Mouse (Mus musculus) forebrain, embryonic 14.5 days (tissue): ENCODE data around the gene Tuba8. TPM values are rescaled to one million over a fixed set of nuclear protein-coding genes. Genes with fewer than 3 reads are reported as not detected.
A peak's percentile ranks its signal among the peaks of the same experiment; 100 is the strongest.

Experiments used
- ATAC-seq: fragments of 200-750 bp; cut with Nextera tagmentation; 2 replicates; pipeline ENCODE4 v1.8.0; 2017; ENCODE audit warnings: mild to moderate bottlenecking, moderate library complexity
- DNase-seq: peaks from one replicate; pipeline ENCODE4 v3.0.0-alpha.2; 2015; ENCODE audit warnings: low spot score
- H3K27ac ChIP-seq: fragments of 300-500 bp; sonication (generic); 2 replicates; pipeline ENCODE4 v1.5.1; 2014; ENCODE audit warnings: low read depth, mild to moderate bottlenecking, control low read depth, low read length, moderate library complexity
- H3K27me3 ChIP-seq: fragments of 300-500 bp; sonication (generic); replicated peaks from 2 replicates; pipeline ENCODE4 v1.6.1; 2014; ENCODE audit warnings: low read length, control low read depth, mixed read lengths; ENCODE audit not compliant: control insufficient read depth, insufficient read depth
- H3K36me3 ChIP-seq: fragments of 300-500 bp; sonication (generic); 2 replicates; pipeline ENCODE4 v1.6.1; 2014; ENCODE audit warnings: low read length, control low read depth; ENCODE audit not compliant: control insufficient read depth, insufficient read depth
- H3K4me1 ChIP-seq: fragments of 300-500 bp; sonication (generic); 2 replicates; pipeline ENCODE4 v1.6.1; 2014; ENCODE audit warnings: antibody characterized with exemption, low read length, control low read depth; ENCODE audit not compliant: control insufficient read depth, insufficient read depth
- H3K4me2 ChIP-seq: fragments of 300-500 bp; sonication (generic); 2 replicates; pipeline ENCODE4 v1.6.1; 2014; ENCODE audit warnings: mild to moderate bottlenecking, control low read depth, low read length
- H3K4me3 ChIP-seq: fragments of 300-500 bp; sonication (generic); 2 replicates; pipeline ENCODE4 v1.5.1; 2014; ENCODE audit warnings: low read depth, low read length, control low read depth
- H3K9ac ChIP-seq: fragments of 300-500 bp; sonication (generic); 2 replicates; pipeline ENCODE4 v1.6.1; 2014; ENCODE audit warnings: mild to moderate bottlenecking, low read length, control low read depth, moderate library complexity
- H3K9me3 ChIP-seq: fragments of 300-500 bp; sonication (generic); replicated peaks from 2 replicates; pipeline ENCODE4 v1.6.1; 2016; ENCODE audit warnings: low read length, control low read depth, mixed read lengths; ENCODE audit not compliant: control insufficient read depth
- WGBS: fragments of 180-500 bp; shearing (Covaris S2); extraction: QIAGEN DNeasy Blood & Tissue Kit; methylation state at CpG from one replicate; pipeline ENCODE4 v1.1.7; 2014; 5-methylcytosine and 5-hydroxymethylcytosine counted together
- polyA plus RNA-seq: library from polyadenylated mRNA; unstranded; fragments of >200 nt; fragmentation: Nextera tagmentation; extraction: Ambion mirVana; gene quantifications from 2 replicates; pipeline ENCODE4 v1.2.1, GENCODE M21; 2014

Gene Tuba8
- polyA plus RNA-seq, 1 experiment from 2014 or later, result 0.22 TPM

DNA sequence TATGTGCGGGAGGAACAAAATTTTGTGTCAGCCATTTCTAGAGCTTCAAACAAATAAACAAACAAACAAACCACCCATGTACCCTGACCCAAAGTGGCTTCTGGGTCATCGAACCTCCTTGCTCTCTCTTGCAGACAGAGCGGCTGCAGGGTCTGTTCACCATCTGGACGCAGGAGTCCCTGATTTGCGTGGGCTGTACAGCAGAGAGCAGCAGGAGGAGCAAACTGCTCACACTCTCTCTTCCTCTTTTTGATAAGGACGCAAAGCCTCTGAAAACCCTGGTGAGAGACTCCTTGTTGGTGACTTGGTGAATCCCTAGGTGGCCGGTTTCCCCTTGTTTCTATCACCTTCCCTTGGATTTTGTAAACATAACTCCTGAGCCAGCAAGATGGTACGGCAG, 50.7 kb downstream of the Tuba8 start:
- H3K4me1 ChIP-seq, result no peaks in the 10 kb centered on the region
- H3K36me3 ChIP-seq, result no peaks in the 10 kb centered on the region
- no peak overlapping the region for H3K4me2 ChIP-seq
- H3K27ac ChIP-seq, result no peak overlapping the region
- H3K4me3 ChIP-seq, result no peak overlapping the region
- no peaks in the 10 kb centered on the region for H3K27me3 ChIP-seq
- DNase-seq, result no peak
- H3K9ac ChIP-seq, result no peak overlapping the region
- no peak for ATAC-seq
- WGBS, result 87% methylated on average over 8 of the region's 8 CpGs
- H3K9me3 ChIP-seq, result peaks cover 3% of the 10 kb centered on the region; the same call in 1 of the 2 replicates

DNA sequence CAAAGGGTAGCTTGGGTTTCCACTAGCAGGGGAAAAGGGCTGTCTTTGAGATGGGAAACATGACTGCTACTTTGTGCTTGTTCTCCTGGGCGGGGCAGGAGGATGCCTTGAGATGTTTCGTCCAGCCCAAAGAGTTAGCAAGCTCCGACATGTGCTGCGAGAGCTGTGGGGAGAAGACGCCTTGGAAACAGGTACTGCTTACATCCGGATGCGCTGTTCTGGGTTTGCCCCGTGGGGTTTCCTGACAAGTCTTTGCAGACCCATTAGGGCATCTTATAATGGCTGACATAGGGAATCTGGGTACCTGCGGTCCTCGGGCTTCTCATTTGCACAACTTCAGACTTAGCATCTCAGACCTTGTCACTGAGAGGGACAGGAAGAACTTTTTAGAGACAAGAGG, 51.5 kb downstream of the Tuba8 start:
- no peak overlapping the region for H3K9ac ChIP-seq
- no peak overlapping the region for H3K27ac ChIP-seq
- no peaks in the 10 kb centered on the region for H3K4me1 ChIP-seq
- no peaks in the 10 kb centered on the region for H3K36me3 ChIP-seq
- DNase-seq, result no peak
- no peak overlapping the region for H3K4me2 ChIP-seq
- H3K9me3 ChIP-seq, result peaks cover 3% of the 10 kb centered on the region; the same call in 1 of the 2 replicates
- no peaks in the 10 kb centered on the region for H3K27me3 ChIP-seq
- no peak for ATAC-seq
- 89% methylated on average over 10 of the region's 10 CpGs for WGBS
- no peak overlapping the region for H3K4me3 ChIP-seq

DNA sequence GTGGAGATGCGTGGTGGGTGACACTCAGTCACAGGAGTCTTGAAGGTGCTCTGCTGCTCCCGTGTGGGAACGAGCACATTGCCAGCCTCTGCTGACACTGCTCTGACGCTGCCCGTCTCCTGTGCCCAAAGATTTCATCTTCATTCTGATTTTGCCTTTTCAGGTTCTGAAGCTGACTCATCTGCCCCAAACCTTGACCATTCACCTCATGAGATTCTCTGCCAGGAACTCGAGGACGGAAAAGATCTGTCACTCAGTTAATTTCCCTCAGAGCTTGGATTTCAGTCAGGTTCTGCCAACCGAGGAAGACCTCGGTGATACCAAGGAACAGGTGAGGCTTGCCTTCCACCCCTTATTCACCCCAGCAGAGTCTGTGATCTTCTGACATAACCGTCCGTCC, 52.0 kb downstream of the Tuba8 start:
- 93% methylated on average over 11 of the region's 11 CpGs for WGBS
- Histone ChIP-seq H3K27ac (no peak overlapping the region), H3K9me3 (peaks cover 3% of the 10 kb centered on the region; the same call in 1 of the 2 replicates), H3K36me3 (no peaks in the 10 kb centered on the region), H3K4me2 (no peak overlapping the region), H3K4me3 (no peak overlapping the region), H3K9ac (no peak overlapping the region), H3K27me3 (no peaks in the 10 kb centered on the region), H3K4me1 (no peaks in the 10 kb centered on the region)
- DNase-seq (no peak), ATAC-seq (no peak)

DNA sequence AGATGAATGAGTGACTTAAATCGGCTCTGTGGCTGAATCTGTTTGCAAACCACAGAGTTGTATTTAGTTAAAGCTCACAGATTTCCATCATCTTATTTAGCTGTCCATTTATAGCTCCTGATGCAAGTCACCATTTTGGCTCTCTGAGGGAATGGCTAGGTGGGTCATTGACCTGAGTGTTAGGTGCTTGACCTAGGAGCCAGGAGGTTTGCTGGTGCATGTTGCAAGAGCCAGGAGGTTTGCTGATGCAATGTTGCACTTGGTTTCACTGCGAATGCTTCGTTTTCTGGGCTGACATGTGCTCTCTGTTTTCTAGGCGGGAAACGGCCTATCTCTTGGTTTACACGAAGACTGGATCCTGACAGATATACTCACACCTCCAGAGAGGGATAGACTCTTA, 59.7 kb downstream of the Tuba8 start:
- no peaks in the 10 kb centered on the region for H3K36me3 ChIP-seq
- 86% methylated on average over 6 of the region's 6 CpGs for WGBS
- no peak for DNase-seq
- 0 out of 2 replicates have a peak, but pooled peaks cover 3% of the 10 kb centered on the region for H3K27me3 ChIP-seq
- no peak for ATAC-seq
- no peak overlapping the region for H3K4me3 ChIP-seq
- no peaks in the 10 kb centered on the region for H3K9me3 ChIP-seq
- H3K4me2 ChIP-seq, result no peak overlapping the region
- no peak overlapping the region for H3K27ac ChIP-seq
- H3K9ac ChIP-seq, result no peak overlapping the region
- H3K4me1 ChIP-seq, result no peaks in the 10 kb centered on the region

DNA sequence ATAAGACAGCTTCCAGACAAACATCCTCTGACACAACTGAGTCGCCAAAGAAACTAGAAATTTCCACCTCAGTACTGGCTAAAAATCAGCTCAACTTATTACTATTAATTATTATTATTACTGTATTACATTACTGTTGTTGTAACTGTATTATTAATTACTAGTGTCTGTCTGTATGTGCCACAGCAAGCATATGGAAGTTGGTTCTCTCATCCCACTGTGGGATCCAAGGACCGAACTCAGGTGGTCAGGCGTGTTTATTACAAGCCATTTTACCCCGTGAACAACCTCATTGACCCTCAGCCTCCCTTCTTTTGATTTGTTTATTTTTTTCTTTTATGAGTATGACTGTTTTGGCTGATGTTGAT, 61.2 kb downstream of the Tuba8 start:
- H3K4me3 ChIP-seq, result no peak overlapping the region
- no peaks in the 10 kb centered on the region for H3K9me3 ChIP-seq
- 0 out of 2 replicates have a peak, but pooled peaks cover 3% of the 10 kb centered on the region for H3K27me3 ChIP-seq
- no peak; the same call in 1 of the 2 replicates for ATAC-seq
- peak overlapping the region; percentile 57; the same call in 1 of the 2 replicates for H3K4me2 ChIP-seq
- no peaks in the 10 kb centered on the region for H3K36me3 ChIP-seq
- H3K4me1 ChIP-seq, result no peaks in the 10 kb centered on the region
- H3K27ac ChIP-seq, result no peak overlapping the region
- WGBS, result 12% methylated on average over 4 of the region's 4 CpGs
- H3K9ac ChIP-seq, result no peak overlapping the region
- DNase-seq, result no peak

DNA sequence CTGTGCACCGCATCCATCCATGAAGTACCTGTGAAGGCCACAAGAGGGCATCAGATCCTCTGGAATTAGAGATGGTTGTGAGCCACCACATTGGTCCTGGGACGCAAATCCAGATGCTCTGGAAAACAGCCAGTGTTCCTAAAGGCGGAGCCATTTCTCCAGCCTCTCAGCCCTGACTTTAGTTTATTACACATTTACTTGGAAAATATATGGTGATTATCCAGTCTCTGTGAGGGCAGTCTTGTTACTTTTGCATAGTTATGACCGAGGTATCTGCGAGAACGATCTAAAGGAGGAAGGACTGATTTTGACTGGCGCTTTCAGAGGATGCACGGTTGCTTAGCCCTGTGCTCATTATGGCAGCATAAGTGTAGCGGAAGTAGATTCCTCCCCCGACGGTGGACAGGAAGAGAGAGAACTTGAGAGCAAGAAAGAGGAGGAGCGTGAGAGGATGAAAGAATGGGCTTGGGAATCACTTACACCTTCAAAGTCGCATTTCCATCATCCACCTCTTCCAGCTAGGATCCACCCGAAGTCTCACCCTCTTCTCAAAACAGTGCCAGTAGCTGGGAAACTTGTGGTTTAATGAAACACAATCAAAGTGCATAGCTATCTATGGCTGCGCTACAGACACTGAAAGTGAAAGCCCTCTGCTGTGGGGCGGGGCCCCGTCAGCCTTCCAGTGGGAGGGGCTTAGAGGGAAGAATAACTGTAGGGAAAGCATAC, 61.7 kb downstream of the Tuba8 start:
- ATAC-seq, result peak; percentile 89
- 11% methylated on average over 17 of the region's 17 CpGs for WGBS
- Histone ChIP-seq H3K4me3 (peak overlapping the region; percentile 25), H3K36me3 (no peaks in the 10 kb centered on the region), H3K4me2 (peak overlapping the region; percentile 57), H3K27me3 (0 out of 2 replicates have a peak, but pooled peaks cover 3% of the 10 kb centered on the region), H3K9ac (0 out of 2 replicates have a peak overlapping the region, but pooled peaks have one; percentile 0), H3K4me1 (no peaks in the 10 kb centered on the region), H3K9me3 (no peaks in the 10 kb centered on the region), H3K27ac (no peak overlapping the region)
- DNase-seq, result peak; percentile 95

DNA sequence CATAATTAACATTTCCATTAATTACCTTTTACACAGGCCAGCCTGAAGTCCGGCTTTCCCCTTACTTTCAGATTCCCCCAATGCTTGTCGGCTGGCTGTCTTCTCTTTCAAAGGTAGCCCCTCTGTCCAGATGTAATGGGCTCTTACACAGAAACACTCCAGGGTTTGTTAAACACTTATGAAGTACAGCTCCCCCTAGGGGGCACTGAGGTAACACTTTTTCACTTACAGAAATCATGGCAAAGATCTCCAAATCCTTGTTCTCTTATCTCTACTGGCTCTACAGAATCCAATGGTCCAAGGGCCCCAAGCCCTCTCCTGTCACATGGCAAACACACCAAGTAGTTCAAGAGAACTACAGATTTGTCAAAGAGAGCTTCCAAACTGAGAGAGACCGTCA, 63.9 kb downstream of the Tuba8 start:
- 0 out of 2 replicates have a peak, but pooled peaks cover 3% of the 10 kb centered on the region for H3K27me3 ChIP-seq
- H3K36me3 ChIP-seq, result no peaks in the 10 kb centered on the region
- H3K27ac ChIP-seq, result no peak overlapping the region
- ATAC-seq, result no peak
- WGBS, result 83% methylated on average over 3 of the region's 3 CpGs
- H3K9ac ChIP-seq, result no peak overlapping the region
- DNase-seq, result peak; percentile 58
- no peak overlapping the region for H3K4me3 ChIP-seq
- no peaks in the 10 kb centered on the region for H3K4me1 ChIP-seq
- H3K4me2 ChIP-seq, result no peak overlapping the region
- H3K9me3 ChIP-seq, result no peaks in the 10 kb centered on the region

Other genes with a start within 250 kb of the Tuba8 start
- gene Mical3, start 79.7 kb upstream of the Tuba8 start, polyA plus RNA-seq, result 19.4 and 34.0 TPM in 2 replicates
- gene Pex26, start 27.0 kb upstream of the Tuba8 start, polyA plus RNA-seq, result 12.7 and 16.4 TPM in 2 replicates
- gene Usp18, start 35.2 kb downstream of the Tuba8 start, polyA plus RNA-seq, result 0.76 and 1.1 TPM in 2 replicates
- gene Slc6a13, start 89.5 kb downstream of the Tuba8 start, polyA plus RNA-seq, result 20.3 and 30.9 TPM in 2 replicates
- 0.66 and 0.75 TPM in 2 replicates for gene Slc6a12, start 132.4 kb downstream of the Tuba8 start, polyA plus RNA-seq